Mouse (Mus musculus) adrenal gland, adult 8-10 months (tissue): ENCODE measurements around the gene Map1lc3b. TPM values are rescaled to one million over a fixed set of nuclear protein-coding genes. Genes with fewer than 3 reads are reported as not detected.

Source experiments
- DNase-seq: peaks from one replicate; pipeline ENCODE4 v3.0.0; 2022
- total RNA-seq, 4 experiments: library from RNA; stranded (reverse); gene quantifications; 2 replicates each; pipeline ENCODE4 v1.2.4; 2022

The Map1lc3b gene
- total RNA-seq, 4 experiments from 2014 or later = 167 to 214 (median 191) TPM

DNA sequence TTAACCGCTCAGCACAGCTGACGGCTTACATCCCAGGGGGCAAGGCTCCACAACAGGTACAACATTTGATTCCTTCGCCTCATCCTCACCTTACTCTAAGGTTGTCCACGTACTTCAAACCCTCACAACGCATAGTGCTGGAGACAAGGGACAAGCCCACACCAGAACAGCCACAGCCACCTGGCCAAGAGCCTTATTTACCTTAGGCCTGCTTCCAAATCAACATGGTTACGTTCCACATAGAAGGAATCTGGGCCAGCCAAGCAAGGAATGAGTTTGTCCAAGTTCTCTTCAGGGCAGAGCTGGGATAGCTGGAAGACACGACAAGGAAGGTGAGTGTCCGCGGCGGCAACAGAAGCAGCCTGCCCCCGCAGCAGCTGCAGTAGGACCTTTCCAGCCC is 19.8 kb downstream of the Map1lc3b start:
- no peak for DNase-seq

DNA sequence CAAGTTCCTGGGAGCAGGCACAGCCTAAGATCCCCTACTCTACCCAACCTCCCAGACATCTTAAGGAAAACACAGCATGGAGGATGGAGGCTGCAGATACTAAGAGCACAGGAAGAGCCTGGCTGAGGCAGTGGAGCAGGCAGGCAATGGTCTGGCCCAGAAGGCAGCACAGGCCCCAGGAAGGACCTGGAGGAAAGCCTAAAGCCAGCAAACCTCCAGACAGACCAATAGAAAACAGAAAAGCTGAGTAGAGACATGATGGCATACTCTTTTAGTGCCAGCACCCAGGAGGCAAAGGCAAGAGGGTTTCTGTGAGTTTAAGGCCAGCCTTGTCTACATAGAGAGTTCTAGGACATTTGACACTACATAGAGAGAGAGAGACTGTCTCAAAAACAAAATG is 23.3 kb downstream of the Map1lc3b start:
- DNase-seq = no peak

DNA sequence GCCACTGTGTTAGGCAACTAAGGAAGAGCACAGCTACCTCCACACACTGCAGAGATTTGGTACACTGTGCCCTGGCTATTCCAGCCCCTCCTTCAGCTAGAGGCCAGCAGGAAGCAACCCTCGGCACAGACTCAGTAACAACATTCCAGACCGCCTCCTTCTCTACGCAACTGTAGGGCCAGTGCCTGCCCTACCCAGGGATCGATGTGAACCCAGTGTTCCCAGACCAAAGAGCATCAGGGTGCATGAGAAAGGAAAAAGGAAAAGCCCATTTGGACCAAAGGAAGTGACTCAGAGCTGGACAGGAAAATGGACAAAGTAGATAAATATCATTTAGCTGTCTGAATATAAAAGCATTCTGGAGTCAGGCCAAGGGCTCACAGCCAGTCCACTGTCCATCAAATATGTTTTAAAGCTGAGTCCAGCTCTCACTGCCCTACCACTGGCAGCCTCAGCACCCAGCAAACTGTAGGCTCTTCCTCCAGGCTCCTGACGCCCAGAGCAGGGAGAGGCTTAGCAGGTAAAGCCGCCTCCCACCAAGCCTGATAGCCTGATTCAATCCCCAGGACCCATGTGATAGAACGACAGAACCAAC is 29.3 kb downstream of the Map1lc3b start:
- peak; percentile 62 for DNase-seq

DNA sequence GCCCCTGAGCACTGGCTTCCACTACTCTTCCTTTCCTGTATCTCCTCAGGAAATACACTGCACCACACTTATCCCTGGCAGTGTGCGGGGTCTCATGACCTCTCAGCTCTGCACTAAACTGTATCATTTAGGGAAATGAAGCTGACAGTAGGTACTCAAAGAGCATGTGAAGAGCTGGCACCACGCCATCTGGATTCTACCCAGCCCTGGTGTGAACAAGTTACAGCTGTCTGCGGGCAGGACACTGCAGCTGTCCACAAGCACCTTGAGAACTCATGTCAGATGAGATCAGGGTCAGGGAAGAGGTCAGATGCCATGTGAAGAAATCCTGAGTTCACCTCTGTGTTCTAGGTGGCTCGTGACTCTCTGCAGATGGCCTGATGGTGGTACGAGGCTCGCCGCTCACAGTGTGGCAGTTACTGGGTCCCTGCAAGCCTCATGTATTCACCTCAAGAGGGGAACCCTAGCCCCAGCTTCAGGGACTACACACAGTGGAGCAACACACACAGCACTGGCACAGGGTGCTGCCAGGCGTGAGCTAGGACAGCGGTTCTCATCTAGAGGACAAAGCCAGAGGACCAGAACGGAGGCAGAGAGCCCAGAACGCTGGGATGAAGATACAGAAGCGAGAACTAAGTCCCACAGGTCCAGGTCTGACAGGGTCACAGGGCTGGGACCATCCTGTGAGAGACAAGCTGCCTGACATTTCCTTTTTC is 30.8 kb downstream of the Map1lc3b start:
- peak; percentile 63 for DNase-seq

DNA sequence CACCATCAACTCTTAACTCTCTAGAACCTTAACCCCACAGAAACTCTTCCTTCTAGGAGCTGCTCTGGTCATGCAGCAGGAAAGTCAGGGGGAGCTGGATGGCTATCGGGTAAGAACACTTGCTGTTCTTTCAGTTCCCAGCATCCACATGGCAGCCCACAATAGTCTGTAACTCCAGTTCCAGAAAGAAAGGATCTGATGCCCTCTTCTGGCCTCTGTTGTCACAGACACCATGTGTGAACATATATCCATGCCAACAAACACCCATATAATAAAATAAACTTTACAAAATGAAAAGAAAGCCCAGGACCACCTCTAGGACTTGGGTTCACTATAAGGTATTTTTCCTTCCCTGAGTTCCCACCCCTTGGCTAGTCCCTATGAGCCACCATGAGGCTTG is 31.7 kb downstream of the Map1lc3b start:
- no peak for DNase-seq

DNA sequence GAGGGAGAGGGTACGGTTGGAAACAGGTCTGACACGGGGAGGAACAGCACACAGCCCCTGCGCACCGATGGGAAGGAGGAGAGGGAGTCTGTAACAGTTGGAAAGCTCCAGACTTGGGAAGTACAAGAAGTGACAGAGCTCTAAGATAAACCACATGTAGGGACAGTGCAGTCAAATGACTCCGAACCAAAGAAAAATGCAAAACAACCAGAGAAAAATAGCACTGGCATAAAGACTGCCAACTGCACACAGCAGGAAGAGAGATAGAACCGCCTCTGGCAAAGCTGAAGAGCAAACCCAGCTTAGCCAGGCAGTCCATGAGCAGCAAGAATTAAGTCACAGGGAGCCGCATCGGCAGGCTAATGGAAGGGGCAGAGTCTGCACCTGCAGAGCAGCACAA is 32.9 kb downstream of the Map1lc3b start:
- DNase-seq = no peak

DNA sequence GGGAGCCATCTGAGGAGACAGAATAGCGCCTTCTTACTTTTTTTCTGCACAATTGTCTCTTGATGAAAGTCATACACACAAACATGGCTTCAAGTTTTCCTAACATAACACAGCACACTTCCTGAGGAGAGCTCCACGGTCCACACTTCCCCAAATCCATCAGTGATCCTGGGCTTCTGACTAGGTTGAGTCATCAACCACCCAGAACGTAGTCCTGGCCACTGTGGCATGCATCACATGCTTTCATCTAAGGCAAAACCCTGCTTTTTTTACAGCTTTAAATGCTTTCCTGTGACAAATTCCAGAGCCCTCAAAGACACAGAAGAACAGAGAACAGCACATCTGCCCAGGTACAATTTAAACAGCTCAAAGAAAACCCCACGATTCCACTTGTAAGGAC is 38.5 kb downstream of the Map1lc3b start:
- no peak for DNase-seq

DNA sequence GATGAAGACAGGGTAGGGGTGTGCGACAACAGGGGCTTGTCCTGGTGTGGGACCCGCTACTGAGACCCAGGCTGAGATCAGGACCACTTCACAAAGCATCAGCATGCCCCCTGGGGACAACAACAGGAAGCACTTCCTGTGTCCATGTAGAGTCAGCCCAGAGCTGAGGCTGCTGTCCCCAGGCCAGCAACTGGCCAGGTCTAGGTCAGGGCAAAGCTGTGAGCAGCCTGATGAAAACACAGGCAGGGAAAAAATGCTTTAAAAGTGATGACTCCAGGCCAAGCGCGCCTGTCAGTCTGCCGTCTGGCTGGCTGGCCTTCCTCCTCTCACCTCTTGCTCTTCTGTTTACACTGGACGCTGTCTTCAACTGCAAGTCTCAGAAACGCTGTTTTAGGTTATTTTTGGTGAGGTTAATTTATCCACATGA is 41.5 kb downstream of the Map1lc3b start:
- DNase-seq = peak; percentile 64

DNA sequence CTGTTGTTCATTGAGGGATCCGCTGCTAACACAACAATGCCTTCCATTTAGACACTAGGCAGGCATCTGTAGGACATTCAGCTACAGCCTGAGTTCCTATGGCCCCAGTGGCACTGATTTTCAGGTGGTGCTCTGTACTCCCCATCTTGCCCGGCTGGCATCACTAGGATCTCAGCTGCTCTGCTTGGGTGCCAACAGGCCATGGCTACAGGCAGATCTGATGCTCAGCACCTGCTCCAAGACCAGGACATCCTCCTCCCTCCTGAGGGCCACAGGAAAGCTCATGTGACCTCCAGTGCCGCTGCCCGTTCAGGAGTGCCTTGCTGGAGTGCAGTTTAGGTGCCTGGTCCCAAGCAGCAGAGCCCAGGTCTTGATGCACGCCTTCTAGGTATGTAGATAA is 42.2 kb downstream of the Map1lc3b start:
- no peak for DNase-seq

DNA sequence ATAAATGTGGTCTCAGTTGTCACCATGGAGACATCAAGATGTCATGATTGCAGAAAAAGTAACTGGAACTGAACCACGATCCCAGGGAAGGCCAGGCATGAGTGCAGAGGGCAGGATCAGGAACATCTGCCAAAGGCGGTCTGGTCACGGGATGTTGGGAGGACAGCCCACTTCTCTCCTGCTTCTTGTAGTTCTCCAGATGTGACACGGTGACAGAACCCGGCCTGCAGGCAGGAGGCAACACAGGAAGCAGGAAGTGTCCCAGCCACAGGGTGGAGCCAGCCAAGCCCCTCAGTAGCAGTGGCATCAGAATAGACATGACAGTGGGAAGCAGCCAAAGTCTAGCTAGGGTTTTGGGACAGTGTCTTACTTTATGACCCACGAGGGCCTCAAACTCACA is 45.4 kb downstream of the Map1lc3b start:
- DNase-seq = no peak

DNA sequence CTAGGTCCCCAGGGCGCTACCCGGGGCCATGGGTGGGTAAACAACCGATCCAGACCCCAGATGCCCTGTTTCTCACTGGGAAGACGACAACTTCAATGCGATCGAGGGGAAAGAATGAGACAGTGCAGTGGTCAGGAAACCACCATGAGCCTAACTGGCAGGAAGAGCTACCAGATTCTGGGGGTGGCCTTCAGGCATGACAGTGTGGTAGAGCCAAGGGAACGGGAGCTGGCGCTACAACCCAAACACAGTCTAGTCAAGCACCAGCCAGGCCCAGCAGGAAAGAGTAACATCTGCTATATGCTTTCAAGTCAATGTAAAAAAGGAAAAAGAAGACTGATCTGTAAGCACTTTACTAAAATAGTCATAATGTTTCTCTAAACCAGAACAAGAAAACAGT is 46.0 kb downstream of the Map1lc3b start:
- no peak for DNase-seq

DNA sequence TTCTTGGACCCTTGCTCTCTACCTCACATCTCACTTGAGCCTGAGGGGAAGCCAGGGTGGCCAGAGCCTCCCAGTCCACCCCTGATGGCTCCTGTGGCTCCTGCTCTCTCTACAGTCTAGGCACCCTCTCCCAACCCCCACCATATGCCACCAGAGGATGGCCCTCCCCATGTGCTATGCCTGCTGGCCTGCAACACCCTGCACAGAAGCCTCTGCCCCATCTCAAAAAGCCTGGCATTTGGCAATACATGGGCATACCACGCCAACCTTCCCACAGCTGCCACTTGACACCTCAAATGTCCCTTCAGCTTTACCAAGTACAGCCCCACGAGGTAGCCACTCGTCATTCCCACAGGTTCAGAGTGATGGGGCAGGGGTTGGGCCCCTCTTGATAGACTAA is 52.6 kb downstream of the Map1lc3b start:
- no peak for DNase-seq

DNA sequence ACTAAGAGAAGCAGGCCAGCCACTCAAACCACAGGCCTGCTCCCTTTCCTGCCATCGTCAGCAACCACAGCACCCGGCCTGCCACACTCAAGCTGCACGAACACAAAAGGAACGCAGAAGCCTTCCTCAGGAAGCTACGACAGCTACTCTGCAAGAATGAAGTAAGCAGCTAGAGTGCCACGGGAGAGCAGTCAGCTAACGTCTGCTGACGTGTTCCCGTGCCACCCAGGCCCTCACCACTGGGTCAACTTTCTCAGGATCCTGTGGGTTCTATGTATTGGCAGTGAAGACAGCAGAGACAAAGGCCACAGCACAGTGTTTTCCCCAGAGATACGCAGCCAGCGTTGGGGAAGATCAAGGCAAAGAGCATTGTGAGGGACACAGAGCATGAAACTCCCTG is 53.2 kb downstream of the Map1lc3b start:
- DNase-seq = no peak

DNA sequence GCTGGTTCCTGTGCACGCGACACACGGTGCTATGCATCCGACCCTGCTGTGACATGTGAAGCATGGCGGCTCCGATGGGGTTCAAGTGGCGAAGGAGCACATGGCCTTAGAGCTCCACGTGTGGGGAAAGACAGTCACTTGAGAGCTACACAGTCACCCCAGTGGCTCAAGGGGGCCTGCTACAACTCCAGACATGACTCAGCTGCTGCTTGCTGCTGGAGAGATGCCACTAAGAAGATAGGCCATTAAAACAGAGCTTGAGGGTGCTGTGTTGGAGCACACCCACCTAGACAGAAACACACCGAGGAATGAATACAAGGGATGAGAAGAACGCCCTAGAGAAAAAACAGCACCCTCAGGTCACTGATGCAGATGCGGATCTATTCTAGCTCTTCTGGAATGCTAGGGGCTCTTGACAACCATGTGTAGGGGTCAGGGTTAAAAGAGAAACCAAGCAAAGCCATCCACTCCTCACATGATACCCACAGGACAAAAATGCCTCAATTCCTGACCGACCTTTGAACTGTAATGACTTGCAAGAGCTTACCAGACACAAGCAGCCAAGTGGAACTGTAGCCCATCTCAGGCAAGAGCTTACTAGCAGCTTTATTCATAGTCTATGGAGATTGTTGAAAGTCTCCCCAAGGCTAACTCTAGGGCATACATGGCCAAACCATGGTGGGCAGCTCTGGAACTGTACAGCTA is 57.5 kb downstream of the Map1lc3b start:
- DNase-seq = no peak

Other genes with a start within 250 kb of the Map1lc3b start
- not detected for gene 1700018B08Rik, start 46.0 kb upstream of the Map1lc3b start, total RNA-seq
- gene Fbxo31, start 11.6 kb upstream of the Map1lc3b start, total RNA-seq = 10 to 100 TPM; 33.4 to 52.9 (median 41.8) TPM
- gene Zcchc14, start 62.5 kb downstream of the Map1lc3b start, total RNA-seq = 10 to 100 TPM; 38.8 to 62.5 (median 51.0) TPM
- 1 to 10 TPM; 3.2 to 6.1 (median 4.6) TPM for gene Jph3, start 139.3 kb downstream of the Map1lc3b start, total RNA-seq
- gene Klhdc4, start 239.2 kb downstream of the Map1lc3b start, total RNA-seq = 10 to 100 TPM; 22.4 to 36.8 (median 29.4) TPM